Mouse (Mus musculus) E14TG2a.4 (cell line): ENCODE results near the gene Nbl1.
A peak's percentile ranks its signal among the peaks of the same experiment; 100 is the strongest.

Experiments
- H3K27me3 ChIP-seq: 2 replicates; pipeline ENCODE4 v1.6.1; 2014; ENCODE audit warnings: low read length, control low read depth; ENCODE audit not compliant: insufficient read depth
- H3K36me3 ChIP-seq: 2 replicates; pipeline ENCODE4 v1.6.1; 2014; ENCODE audit warnings: low read length, control low read depth; ENCODE audit not compliant: insufficient read depth
- H3K4me1 ChIP-seq: replicated peaks from 2 replicates; pipeline ENCODE4 v1.6.1; 2014; ENCODE audit warnings: low read depth, low read length, control low read depth
- H3K4me3 ChIP-seq: replicated peaks from 2 replicates; pipeline ENCODE4 v1.5.1; 2014; ENCODE audit warnings: mild to moderate bottlenecking, low read length
- H3K9me3 ChIP-seq: 2 replicates; pipeline ENCODE4 v1.6.1; 2014; ENCODE audit warnings: low read length, control low read depth
- CTCF ChIP-seq: conservative IDR thresholded peaks from 2 replicates; pipeline ENCODE4 v1.5.1; 2014; ENCODE audit warnings: low read length
- NANOG ChIP-seq: IDR thresholded peaks from 2 replicates; pipeline ENCODE4 v1.6.1; 2014; ENCODE audit warnings: borderline replicate concordance, low read length, mixed read lengths
- POU5F1 ChIP-seq: IDR thresholded peaks from 2 replicates; pipeline ENCODE4 v1.6.1; 2014; ENCODE audit warnings: low read length, borderline replicate concordance

Nbl1 gene

GRCm38 (mm10) chr4:139129806-139130700, 37.3 kb upstream of the Nbl1 start:
- Histone ChIP-seq H3K36me3 (peaks cover 8% of the 10 kb centered on the region; the same call in 1 of the 2 replicates), H3K9me3 (0 out of 2 replicates have a peak, but pooled peaks cover 4% of the 10 kb centered on the region), H3K27me3 (no peaks in the 10 kb centered on the region), H3K4me1 (peaks cover 36% of the 10 kb centered on the region), H3K4me3 (peak overlapping the region; percentile 98)
- TF ChIP-seq NANOG (no peak), CTCF (no peak), POU5F1 (no peak)

GRCm38 (mm10) chr4:139126475-139126874, 33.7 kb upstream of the Nbl1 start:
- TF ChIP-seq NANOG (no peak), CTCF (peak; percentile 50)
- peaks cover 34% of the 10 kb centered on the region for H3K4me1 ChIP-seq
- H3K4me3 ChIP-seq = no peak overlapping the region
- no peaks in the 10 kb centered on the region for H3K27me3 ChIP-seq
- 0 out of 2 replicates have a peak, but pooled peaks cover 4% of the 10 kb centered on the region for H3K9me3 ChIP-seq
- H3K36me3 ChIP-seq = peaks cover 10% of the 10 kb centered on the region; the same call in 1 of the 2 replicates

- H3K27me3 ChIP-seq = no peaks in the 10 kb centered on the region
- H3K4me1 ChIP-seq = peaks cover 33% of the 10 kb centered on the region
- H3K36me3 ChIP-seq = peaks cover 10% of the 10 kb centered on the region; the same call in 1 of the 2 replicates
- 0 out of 2 replicates have a peak, but pooled peaks cover 4% of the 10 kb centered on the region for H3K9me3 ChIP-seq
- TF ChIP-seq NANOG (no peak), CTCF (no peak), POU5F1 (no peak)
- no peak overlapping the region for H3K4me3 ChIP-seq
These were observed 32.1 kb upstream of the Nbl1 start for GRCm38 (mm10) chr4:139124940-139125339.

GRCm38 (mm10) chr4:139122557-139122956, 29.8 kb upstream of the Nbl1 start:
- Histone ChIP-seq H3K27me3 (no peaks in the 10 kb centered on the region), H3K4me1 (peaks cover 23% of the 10 kb centered on the region), H3K9me3 (0 out of 2 replicates have a peak, but pooled peaks cover 4% of the 10 kb centered on the region), H3K4me3 (no peak overlapping the region), H3K36me3 (peaks cover 10% of the 10 kb centered on the region; the same call in 1 of the 2 replicates)
- TF ChIP-seq POU5F1 (no peak), CTCF (no peak), NANOG (no peak)

GRCm38 (mm10) chr4:139120998-139121397, 28.2 kb upstream of the Nbl1 start:
- no peak overlapping the region for H3K4me3 ChIP-seq
- H3K27me3 ChIP-seq = no peaks in the 10 kb centered on the region
- H3K36me3 ChIP-seq = peaks cover 2% of the 10 kb centered on the region; the same call in 1 of the 2 replicates
- H3K9me3 ChIP-seq = no peaks in the 10 kb centered on the region
- H3K4me1 ChIP-seq = peaks cover 27% of the 10 kb centered on the region
- TF ChIP-seq POU5F1 (no peak), CTCF (no peak), NANOG (no peak)

GRCm38 (mm10) chr4:139120281-139120814, 27.6 kb upstream of the Nbl1 start:
- Histone ChIP-seq H3K4me3 (no peak overlapping the region), H3K27me3 (no peaks in the 10 kb centered on the region), H3K36me3 (peaks cover 2% of the 10 kb centered on the region; the same call in 1 of the 2 replicates), H3K4me1 (peaks cover 32% of the 10 kb centered on the region), H3K9me3 (no peaks in the 10 kb centered on the region)
- TF ChIP-seq CTCF (no peak), NANOG (no peak), POU5F1 (no peak)

- no peaks in the 10 kb centered on the region for H3K9me3 ChIP-seq
- no peaks in the 10 kb centered on the region; the same call in 1 of the 2 replicates for H3K36me3 ChIP-seq
- no peak for TF ChIP-seq POU5F1
- no peak for TF ChIP-seq NANOG
- TF ChIP-seq CTCF = no peak
- H3K27me3 ChIP-seq = no peaks in the 10 kb centered on the region
- H3K4me3 ChIP-seq = no peak overlapping the region
- H3K4me1 ChIP-seq = peaks cover 39% of the 10 kb centered on the region
These were observed 23.7 kb upstream of the Nbl1 start for GRCm38 (mm10) chr4:139116356-139117063.

- Histone ChIP-seq H3K36me3 (no peaks in the 10 kb centered on the region; the same call in 1 of the 2 replicates), H3K9me3 (no peaks in the 10 kb centered on the region), H3K4me1 (peaks cover 47% of the 10 kb centered on the region), H3K4me3 (no peak overlapping the region), H3K27me3 (no peaks in the 10 kb centered on the region)
- TF ChIP-seq POU5F1 (no peak), CTCF (peak; percentile 46)
These were observed 22.9 kb upstream of the Nbl1 start for GRCm38 (mm10) chr4:139115721-139116120.
